Mouse (Mus musculus) kidney, postnatal 25 days (tissue): Measurements from ENCODE around the gene Dcst2.

Source experiments
- DNase-seq, 2 experiments: peaks; one replicate each; pipeline ENCODE4 v3.0.0; 2021; ENCODE audit warnings: mixed read lengths in 2 of 2

The Dcst2 gene

GRCm38 (mm10) chr3:89388901-89389740 is 27.3 kb downstream of the Dcst2 start:
- peak in 1 of 2 experiments; percentile 39 for DNase-seq

GRCm38 (mm10) chr3:89390111-89390515 is 28.3 kb downstream of the Dcst2 start:
- peak in 1 of 2 experiments; percentile 62 for DNase-seq

- peak in 1 of 2 experiments; percentile 64 for DNase-seq
Observed at GRCm38 (mm10) chr3:89390699-89391662, 29.2 kb downstream of the Dcst2 start.

GRCm38 (mm10) chr3:89391663-89392511 is 30.1 kb downstream of the Dcst2 start:
- DNase-seq, result peak; percentile 71 to 90

- DNase-seq, result peak; percentile 61 to 88
Observed at GRCm38 (mm10) chr3:89392871-89393311, 31.1 kb downstream of the Dcst2 start.

- peak; percentile 99 to 100 for DNase-seq
Observed at GRCm38 (mm10) chr3:89393605-89394004, 31.8 kb downstream of the Dcst2 start.

- peak; percentile 90 to 97 for DNase-seq
Observed at GRCm38 (mm10) chr3:89394006-89394893, 32.5 kb downstream of the Dcst2 start, which contains the start of gene Zbtb7b. Gene Zbtb7b, minus strand, starts transcription at chr3:89394776.

- DNase-seq, result peak; percentile 93 to 96
Observed at GRCm38 (mm10) chr3:89394894-89395256, 33.1 kb downstream of the Dcst2 start.

GRCm38 (mm10) chr3:89395419-89395805 is 33.6 kb downstream of the Dcst2 start:
- DNase-seq, result peak in 1 of 2 experiments; percentile 47

GRCm38 (mm10) chr3:89395806-89396653 is 34.3 kb downstream of the Dcst2 start:
- peak; percentile 81 to 83 for DNase-seq

- no peak for DNase-seq
Observed at GRCm38 (mm10) chr3:89396654-89397005, 34.9 kb downstream of the Dcst2 start.

- no peak for DNase-seq
Observed at GRCm38 (mm10) chr3:89401329-89401728, 39.6 kb downstream of the Dcst2 start.

- no peak for DNase-seq
Observed at GRCm38 (mm10) chr3:89402693-89403092, 40.9 kb downstream of the Dcst2 start, which contains the start of gene Lenep. Gene Lenep, minus strand, starts transcription at chr3:89402793.

GRCm38 (mm10) chr3:89406887-89407286 is 45.1 kb downstream of the Dcst2 start:
- no peak for DNase-seq

- DNase-seq, result no peak
Observed at GRCm38 (mm10) chr3:89408448-89408847, 46.7 kb downstream of the Dcst2 start.

- no peak for DNase-seq
Observed at GRCm38 (mm10) chr3:89409701-89410100, 47.9 kb downstream of the Dcst2 start.

GRCm38 (mm10) chr3:89410864-89411263 is 49.1 kb downstream of the Dcst2 start:
- no peak for DNase-seq

GRCm38 (mm10) chr3:89411490-89412393 is 50.0 kb downstream of the Dcst2 start, which contains the start of gene Flad1:
Gene Flad1, minus strand, starts transcription at chr3:89411870.
- DNase-seq, result peak; percentile 98 to 99

- no peak for DNase-seq
Observed at GRCm38 (mm10) chr3:89416158-89416557, 54.4 kb downstream of the Dcst2 start.
